Comparison of ENCODE assay signal across 8 mouse cellular contexts in genomic region chr4:43420305-43420704, GRCm38 (mm10). TPM values are rescaled to one million over a fixed set of nuclear protein-coding genes. Genes with fewer than 3 reads are reported as not detected.
A peak's percentile ranks its signal among the peaks of the same experiment; 100 is the strongest.
DNase-seq lines count a peak whose midpoint lies in the region; ATAC-seq and TF ChIP-seq lines count a peak whose summit lies in the region.

No protein-coding gene starts in this region.

- peaks cover 23% of the 10 kb centered on the region for H3K27me3 ChIP-seq in heart, embryonic 12.5 days (replicated peaks)
- peaks cover 26% of the 10 kb centered on the region for H3K27me3 ChIP-seq in hindbrain, embryonic 14.5 days (ENCODE audit: control insufficient read depth, insufficient read depth, low read length)
- H3K27me3 ChIP-seq in small intestine, adult 2 months (ENCODE audit: control insufficient read depth, insufficient read depth, low read length): no peaks in the 10 kb centered on the region

- peaks cover 65% of the 10 kb centered on the region for H3K36me3 ChIP-seq in heart, embryonic 12.5 days
- H3K36me3 ChIP-seq in hindbrain, embryonic 14.5 days (replicated peaks; ENCODE audit: control insufficient read depth, insufficient read depth): peaks cover 89% of the 10 kb centered on the region
- peaks cover 17% of the 10 kb centered on the region for H3K36me3 ChIP-seq in small intestine, adult 2 months (ENCODE audit: control insufficient read depth, insufficient read depth, low read length)

- peak; percentile 84; the same call in 1 of the 2 replicates for TF ChIP-seq CTCF in small intestine, adult 2 months (IDR thresholded peaks at IDR 0.05; ENCODE audit: extremely low read depth, insufficient read length, insufficient replicate concordance, low read depth, low read length)

- H3K4me1 ChIP-seq in heart, embryonic 12.5 days (replicated peaks): peaks cover 32% of the 10 kb centered on the region
- H3K4me1 ChIP-seq in hindbrain, embryonic 14.5 days (replicated peaks; ENCODE audit: control insufficient read depth, insufficient read depth, low read length): no peaks in the 10 kb centered on the region
- 0 out of 2 replicates have a peak, but pooled peaks cover under 1% of the 10 kb centered on the region for H3K4me1 ChIP-seq in small intestine, adult 2 months (ENCODE audit: control insufficient read depth, insufficient read depth, insufficient read length, low read length)

- no peak overlapping the region for H3K4me2 ChIP-seq in heart, embryonic 12.5 days
- H3K4me2 ChIP-seq in hindbrain, embryonic 14.5 days (replicated peaks): no peak overlapping the region

- no peaks in the 10 kb centered on the region for H3K9me3 ChIP-seq in heart, embryonic 12.5 days (replicated peaks)
- H3K9me3 ChIP-seq in hindbrain, embryonic 14.5 days (ENCODE audit: control insufficient read depth, low read length): no peaks in the 10 kb centered on the region

- ATAC-seq in heart, embryonic 12.5 days (ENCODE audit: insufficient number of reproducible peaks, low FRiP score): no peak
- no peak for ATAC-seq in hindbrain, embryonic 14.5 days (ENCODE audit: low FRiP score)
- ATAC-seq in megakaryocyte, adult 5-6 weeks (ENCODE audit: poor library complexity, severe bottlenecking): peak; percentile 80

- H3K4me3 ChIP-seq in heart, embryonic 12.5 days: no peak overlapping the region
- H3K4me3 ChIP-seq in hindbrain, embryonic 14.5 days (replicated peaks; ENCODE audit: low read length): no peak overlapping the region
- no peak overlapping the region for H3K4me3 ChIP-seq in small intestine, adult 2 months (ENCODE audit: low read depth, low read length)

- WGBS in heart, embryonic 12.5 days: 5% methylated on average over 6 of the region's 6 CpGs
- WGBS in hindbrain, embryonic 14.5 days: 7% methylated on average over 6 of the region's 6 CpGs
- 2% methylated on average over 6 of the region's 6 CpGs for WGBS in small intestine, adult 2 months

- no peak for TF ChIP-seq POLR2A in small intestine, adult 2 months (IDR thresholded peaks at IDR 0.05; ENCODE audit: low read depth, low read length)

- H3K9ac ChIP-seq in heart, embryonic 12.5 days: no peak overlapping the region
- H3K9ac ChIP-seq in hindbrain, embryonic 14.5 days: no peak overlapping the region

- DNase-seq in heart, adult 18-20 months: peak; percentile 86 to 92
- DNase-seq in brain, adult 2 months (ENCODE audit: low read depth, low spot score): peak; percentile 88
- DNase-seq in fibroblast of lung, adult 2 months (ENCODE audit: low read depth): peak; percentile 81
- peak; percentile 86 for DNase-seq in hindbrain, embryonic 14.5 days (ENCODE audit: low spot score)
- DNase-seq in layer of hippocampus, postnatal 25 days (ENCODE audit: extremely low spot score in 1 of 2, low spot score in 1 of 2): peak; percentile 61 to 73

- H3K27ac ChIP-seq in heart, embryonic 12.5 days (ENCODE audit: poor library complexity, severe bottlenecking): no peak overlapping the region
- H3K27ac ChIP-seq in hindbrain, embryonic 14.5 days: no peak overlapping the region
- H3K27ac ChIP-seq in small intestine, adult 2 months (ENCODE audit: insufficient read depth, low read depth, low read length): peak overlapping the region; percentile 3

RNA-seq across cellular contexts. Expression of gene Fam166b, which starts 8.6 kb away (rescaled TPM):
- total RNA-seq in heart, adult 18-20 months (2021): under 1 TPM in 1 of 2 experiments, not detected in 1; 0.26 TPM
- polyA plus RNA-seq in heart, embryonic 12.5 days (2016; fragmentation: Nextera tagmentation; extraction: Ambion mirVana): 0.14 TPM in 1 of 2 replicates, not detected in the other
- 1.6 and 2.2 TPM in 2 replicates for polyA plus RNA-seq in hindbrain, embryonic 14.5 days (2014; fragmentation: Nextera tagmentation; extraction: Ambion mirVana)
- 1 to 10 TPM in 1 of 2 experiments, under 1 TPM in 1; 0.59 to 3.1 TPM for total RNA-seq in layer of hippocampus, postnatal 25 days (2021)
- not detected in 2 replicates for total RNA-seq in megakaryocyte, adult 5-6 weeks (2015)
- not detected in 2 replicates for total RNA-seq in megakaryocyte, adult 5-6 weeks (2017)
- polyA plus RNA-seq in small intestine, adult 2 months (2012; rRNA removed): 0.24 TPM in 1 of 2 replicates, not detected in the other

RNA-seq across cellular contexts. Expression of gene Tesk1, which starts 21.4 kb away (rescaled TPM):
- 10 to 100 TPM; 30.8 to 32.7 TPM for total RNA-seq in heart, adult 18-20 months (2021)
- polyA plus RNA-seq in heart, embryonic 12.5 days (2016; fragmentation: Nextera tagmentation; extraction: Ambion mirVana): 10.3 and 11.6 TPM in 2 replicates
- polyA plus RNA-seq in hindbrain, embryonic 14.5 days (2014; fragmentation: Nextera tagmentation; extraction: Ambion mirVana): 21.8 and 22.6 TPM in 2 replicates
- total RNA-seq in layer of hippocampus, postnatal 25 days (2021): 10 to 100 TPM; 74.1 to 77.6 TPM
- total RNA-seq in megakaryocyte, adult 5-6 weeks (2015): 5.7 and 6.3 TPM in 2 replicates
- 7.6 and 9.3 TPM in 2 replicates for total RNA-seq in megakaryocyte, adult 5-6 weeks (2017)
- polyA plus RNA-seq in small intestine, adult 2 months (2012; rRNA removed): 45.8 and 77.6 TPM in 2 replicates

RNA-seq across cellular contexts. Expression of gene Cd72, which starts 34.1 kb away (rescaled TPM):
- 1 to 10 TPM in 1 of 2 experiments, under 1 TPM in 1; 0.82 to 4.7 TPM for total RNA-seq in heart, adult 18-20 months (2021)
- 0.82 and 2.0 TPM in 2 replicates for polyA plus RNA-seq in heart, embryonic 12.5 days (2016; fragmentation: Nextera tagmentation; extraction: Ambion mirVana)
- 6.4 and 7.5 TPM in 2 replicates for polyA plus RNA-seq in hindbrain, embryonic 14.5 days (2014; fragmentation: Nextera tagmentation; extraction: Ambion mirVana)
- total RNA-seq in layer of hippocampus, postnatal 25 days (2021): under 1 TPM in 1 of 2 experiments, not detected in 1; 0.22 TPM
- 0.57 and 2.5 TPM in 2 replicates for total RNA-seq in megakaryocyte, adult 5-6 weeks (2015)
- 3.0 and 3.5 TPM in 2 replicates for total RNA-seq in megakaryocyte, adult 5-6 weeks (2017)
- 2.8 and 11.4 TPM in 2 replicates for polyA plus RNA-seq in small intestine, adult 2 months (2012; rRNA removed)

RNA-seq across cellular contexts. Expression of gene Rusc2, which starts 38.5 kb away (rescaled TPM):
- 10 to 100 TPM; 50.5 to 53.9 TPM for total RNA-seq in heart, adult 18-20 months (2021)
- polyA plus RNA-seq in heart, embryonic 12.5 days (2016; fragmentation: Nextera tagmentation; extraction: Ambion mirVana): 14.1 and 15.7 TPM in 2 replicates
- 58.3 and 58.5 TPM in 2 replicates for polyA plus RNA-seq in hindbrain, embryonic 14.5 days (2014; fragmentation: Nextera tagmentation; extraction: Ambion mirVana)
- total RNA-seq in layer of hippocampus, postnatal 25 days (2021): 100 to 1,000 TPM; 122 to 123 TPM
- 2.1 and 3.0 TPM in 2 replicates for total RNA-seq in megakaryocyte, adult 5-6 weeks (2015)
- total RNA-seq in megakaryocyte, adult 5-6 weeks (2017): 0.77 and 2.3 TPM in 2 replicates
- 9.4 and 11.2 TPM in 2 replicates for polyA plus RNA-seq in small intestine, adult 2 months (2012; rRNA removed)
